Mouse (Mus musculus): ENCODE measurements around the gene Ppt1.

Gene Ppt1

DNA sequence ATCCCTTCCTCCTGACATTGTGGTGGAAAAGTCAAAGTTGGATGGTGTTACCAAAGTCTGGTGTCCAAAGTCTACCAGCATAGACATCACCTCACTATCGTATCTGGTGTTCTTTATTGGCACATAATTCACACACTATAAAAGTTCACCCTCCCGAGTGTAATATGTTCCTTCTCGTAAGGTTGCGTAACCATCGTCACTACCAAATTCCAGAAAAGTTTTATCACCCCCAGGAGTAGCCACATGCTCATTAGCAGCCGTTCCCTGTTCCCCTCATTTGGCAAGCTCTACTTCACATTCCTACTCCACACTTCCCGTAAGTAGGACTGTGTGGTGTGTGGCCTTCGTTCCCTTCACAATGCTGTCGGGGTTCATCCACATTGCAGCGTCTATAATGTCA lies 69.3 kb downstream of the Ppt1 start:
- DNase-seq (ENCODE audit: low spot score in 2 of 2), result no peak

Data from heart, adult 9 months (tissue).